Mouse (Mus musculus) cerebellum, postnatal 4 days (tissue): ENCODE data around the gene Hectd3.

Source experiments
- DNase-seq, 2 experiments: peaks; one replicate each; pipeline ENCODE4 v3.0.0; 2022; ENCODE audit warnings: low spot score in 2 of 2, mixed read lengths in 1 of 2

Gene Hectd3

DNA sequence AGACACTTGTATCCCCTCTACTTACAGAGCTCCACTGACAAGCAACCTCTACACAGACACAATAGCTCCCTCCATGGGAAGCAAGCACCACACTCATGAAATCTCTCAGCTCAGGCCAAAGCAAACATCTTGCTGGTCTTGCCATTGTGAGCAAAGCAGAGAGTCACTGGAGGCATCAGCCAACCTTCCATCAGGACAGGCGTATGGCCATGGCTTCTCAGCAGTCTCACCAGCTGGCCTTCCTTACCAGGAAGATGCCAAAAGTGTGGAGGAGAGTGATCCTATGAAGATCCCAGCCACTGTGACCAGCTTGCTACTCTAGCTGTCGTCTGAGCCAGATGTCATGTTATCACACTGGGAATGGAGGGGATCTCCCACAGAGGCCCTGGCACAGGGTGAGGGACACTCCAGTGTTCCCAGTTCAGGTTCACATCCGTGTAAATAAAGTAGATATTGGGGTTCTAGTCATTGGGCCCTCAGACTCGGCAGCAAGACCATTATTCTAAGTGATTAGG is 19.8 kb downstream of the Hectd3 start:
- DNase-seq = no peak

DNA sequence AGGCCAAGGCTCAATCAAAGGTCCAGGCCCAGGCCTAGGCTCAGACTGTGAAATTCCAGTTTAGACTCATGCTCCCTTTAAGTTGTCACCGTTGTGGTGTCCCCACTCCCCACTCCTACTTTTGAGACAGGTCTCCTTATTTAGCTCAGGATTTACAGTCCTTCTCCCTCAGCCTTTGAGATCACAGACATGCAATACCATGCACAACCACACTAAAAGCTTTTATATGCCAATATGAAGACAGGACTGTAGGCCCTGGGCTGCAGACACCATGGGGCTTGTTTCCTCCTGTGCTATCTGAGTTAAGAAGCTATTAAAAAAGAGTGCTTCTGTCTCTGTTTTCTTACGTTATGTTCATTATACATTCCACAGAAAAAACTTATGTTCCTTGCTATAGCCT is 22.6 kb downstream of the Hectd3 start:
- DNase-seq = no peak

DNA sequence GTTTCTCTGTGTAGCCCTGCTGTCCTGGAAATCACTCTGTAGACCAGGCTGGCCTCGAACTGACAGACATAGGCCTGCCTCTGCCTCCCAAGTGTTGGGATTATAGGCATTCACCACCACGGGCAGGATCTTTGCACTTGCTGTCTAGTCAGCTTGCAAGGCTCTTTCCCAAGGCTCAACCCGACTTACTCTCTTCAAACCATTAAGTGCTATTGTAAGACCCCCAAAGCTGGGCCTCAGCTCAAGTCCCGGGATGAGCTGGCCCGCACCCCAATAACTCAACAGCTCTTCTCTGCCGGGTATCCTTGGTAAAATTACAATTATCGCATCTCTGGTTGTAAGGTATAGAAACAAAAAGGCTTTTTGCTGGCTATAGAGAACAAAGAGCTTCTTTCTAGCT is 23.2 kb downstream of the Hectd3 start:
- DNase-seq = no peak

DNA sequence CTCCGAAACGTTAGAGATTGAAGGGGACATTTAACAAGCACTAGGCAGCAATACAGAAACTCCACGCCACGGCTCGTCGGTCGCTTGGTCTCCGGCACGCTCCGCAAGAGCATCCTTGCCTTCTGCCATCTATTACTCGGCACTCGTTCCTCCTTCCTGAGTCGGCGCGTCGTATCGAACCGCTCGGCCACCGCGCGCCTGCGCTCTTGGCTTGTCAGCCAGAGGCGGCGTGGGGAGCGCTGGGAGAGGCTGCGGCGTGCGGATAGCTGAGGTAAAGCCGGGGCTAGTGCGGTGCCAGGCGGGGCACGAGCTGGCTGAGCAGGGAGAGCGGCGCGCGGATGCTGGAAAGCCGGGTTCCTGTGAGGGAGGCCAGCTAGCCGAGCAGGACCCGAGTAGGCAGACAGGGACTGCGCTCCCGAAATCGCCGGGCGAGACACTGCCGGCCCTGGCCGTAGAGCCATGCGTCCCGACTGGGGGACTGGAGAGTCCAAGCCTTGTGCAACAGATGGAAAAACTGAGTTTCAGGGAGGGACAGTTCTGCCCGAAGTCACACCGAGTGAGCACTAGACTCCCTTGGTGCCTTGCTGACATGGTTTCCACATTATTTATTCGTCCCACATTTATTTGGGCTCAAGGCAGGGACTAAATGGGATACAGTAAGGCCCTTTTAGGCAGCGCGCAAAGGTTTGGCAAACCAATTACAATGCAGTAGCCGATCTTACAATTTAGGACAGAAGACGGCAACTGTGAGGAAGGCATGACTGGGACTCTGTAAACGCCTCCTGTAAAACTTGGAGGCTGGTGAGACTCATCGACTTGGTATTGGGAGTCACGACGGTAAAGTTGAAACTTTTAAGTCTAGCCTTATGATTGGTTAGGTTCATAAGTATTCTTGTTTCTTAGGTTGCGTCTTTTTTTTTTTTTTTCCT is 24.4 kb downstream of the Hectd3 start, which contains the start of gene Eif2b3:
Eif2b3 (plus strand) TSS at position 197 of the 929 bp plus-strand sequence.
- DNase-seq = peak; percentile 58 to 84

DNA sequence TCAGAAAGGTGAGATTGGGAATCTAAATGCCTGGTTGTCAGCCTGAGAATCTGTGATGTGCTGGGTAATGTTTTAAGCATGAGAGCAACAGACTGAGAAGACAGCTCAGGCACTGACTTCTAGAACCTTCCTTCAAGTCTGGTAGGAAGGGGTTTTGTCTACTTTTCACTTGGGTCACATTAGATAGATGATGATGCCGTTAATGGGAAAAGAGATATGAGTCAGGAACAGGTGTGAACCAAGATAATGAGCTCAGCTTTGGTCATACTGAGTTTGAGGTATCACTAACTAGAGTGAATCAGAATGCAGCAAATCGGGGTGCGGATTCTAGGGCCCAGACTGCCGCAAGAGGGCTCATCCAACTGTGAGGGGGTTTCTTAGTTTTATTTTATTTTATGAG is 28.4 kb downstream of the Hectd3 start:
- DNase-seq = no peak

DNA sequence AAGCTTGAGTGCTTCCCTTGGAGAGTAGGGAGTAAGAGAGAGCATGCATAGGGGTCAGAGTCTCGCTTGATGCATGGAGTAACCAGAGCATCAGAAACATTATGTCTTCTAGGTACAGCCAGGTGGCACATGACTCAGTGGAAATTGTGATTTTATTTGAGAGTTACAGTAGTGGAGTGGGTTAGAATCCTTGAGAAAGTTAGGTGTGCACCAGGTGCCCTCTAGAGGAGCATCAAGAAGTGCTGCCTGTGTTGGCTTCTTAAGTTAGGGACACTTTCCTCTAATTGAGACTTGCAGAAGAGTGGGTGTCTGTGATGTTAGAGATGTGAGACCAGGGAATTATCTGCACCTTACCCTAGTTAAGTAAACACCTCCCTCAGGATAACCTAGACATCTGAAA is 36.0 kb downstream of the Hectd3 start:
- no peak for DNase-seq

DNA sequence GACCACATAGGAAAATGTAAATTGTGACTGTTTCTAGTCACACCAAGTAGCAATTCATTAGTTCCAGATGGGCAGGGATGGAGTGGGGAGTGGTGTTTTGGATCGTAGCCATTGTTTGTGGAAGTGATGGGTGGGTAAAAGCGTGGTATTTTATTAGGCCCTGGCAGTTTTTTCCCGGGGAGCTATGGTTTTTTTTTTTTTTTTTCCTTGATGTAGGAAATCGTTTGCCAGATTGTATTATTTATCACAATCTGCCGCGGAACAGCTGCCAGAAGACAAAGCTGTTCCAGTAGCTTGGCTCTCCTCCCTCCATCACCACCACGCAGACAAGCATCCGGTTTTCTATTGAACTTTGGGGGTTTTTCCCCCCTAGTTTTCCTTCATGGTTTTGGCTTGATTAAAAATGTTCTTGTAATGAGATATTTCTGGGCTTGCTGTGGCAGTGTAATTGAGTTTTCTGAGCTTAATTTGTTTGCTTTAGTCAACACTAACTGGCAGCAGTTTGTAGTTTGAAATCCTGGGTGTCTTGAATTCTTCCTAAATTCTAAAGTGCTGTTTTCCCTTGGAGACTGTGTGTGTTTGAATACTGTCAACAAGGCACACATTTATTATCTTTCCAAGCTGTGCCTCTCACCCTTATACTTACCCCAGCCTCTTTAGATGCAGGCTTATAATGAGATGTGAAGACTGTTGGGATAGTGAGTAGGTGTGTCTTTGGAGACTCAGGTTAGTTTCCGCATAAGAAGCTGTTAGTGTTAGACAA is 45.0 kb downstream of the Hectd3 start:
- DNase-seq = peak in 1 of 2 experiments; percentile 64

DNA sequence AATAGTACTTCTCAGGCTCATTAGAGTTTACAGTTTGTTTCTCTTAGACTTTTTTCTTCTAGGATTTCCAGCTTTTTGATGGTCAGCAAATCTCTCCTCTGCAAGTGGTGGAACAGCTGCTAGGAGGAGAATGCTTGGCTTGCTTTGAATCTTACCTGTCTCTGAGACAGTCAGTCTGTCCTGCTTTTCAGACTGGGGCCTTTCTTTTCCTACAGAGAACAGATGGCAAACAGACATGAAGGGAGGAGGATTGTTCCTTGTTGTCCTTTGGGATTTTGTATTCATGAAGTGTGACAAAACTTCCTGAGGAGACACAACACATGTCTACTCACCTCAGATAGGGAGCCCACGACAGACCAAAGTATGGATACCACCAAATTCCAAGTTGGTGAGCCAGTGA is 45.7 kb downstream of the Hectd3 start:
- DNase-seq = no peak

DNA sequence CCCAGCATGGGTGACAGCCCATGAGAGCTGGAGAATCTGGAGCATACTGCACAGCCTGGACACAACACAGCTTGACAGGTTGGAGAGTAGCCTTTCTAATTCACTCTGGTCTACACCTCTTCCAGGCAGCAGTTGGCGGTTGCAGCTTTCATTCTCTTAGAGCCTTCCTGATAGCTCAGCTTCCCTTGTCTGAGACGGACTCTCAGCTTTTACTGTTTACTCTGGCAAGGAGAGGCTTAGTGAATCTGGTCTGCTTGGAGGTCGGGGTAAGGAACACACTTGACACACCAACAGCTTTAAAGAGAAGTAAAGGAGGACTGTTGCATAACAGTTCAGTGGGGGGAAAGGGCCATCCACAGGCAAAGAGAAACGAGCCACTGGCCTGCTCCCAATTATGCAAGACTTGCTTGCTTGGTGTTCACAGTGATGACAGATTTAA is 46.2 kb downstream of the Hectd3 start:
- no peak for DNase-seq

DNA sequence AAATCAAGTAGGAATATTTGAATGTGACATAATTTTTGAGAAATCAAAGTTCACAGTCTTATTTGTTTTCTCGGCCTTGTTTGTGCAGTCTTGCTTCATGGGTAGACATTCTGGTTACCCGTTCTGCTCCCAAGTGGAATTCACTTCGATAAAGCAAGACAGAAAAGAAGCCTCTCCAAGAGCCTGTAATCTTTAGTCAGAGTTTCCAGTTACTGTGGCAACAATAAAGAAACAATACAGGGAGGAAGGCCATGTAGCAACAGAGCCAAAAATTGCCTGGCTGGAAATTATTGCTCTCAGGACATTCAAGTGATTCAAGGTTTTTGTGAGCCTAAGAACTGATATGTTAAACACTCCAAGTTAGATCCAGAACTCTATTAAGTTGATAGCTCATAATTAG is 53.7 kb downstream of the Hectd3 start:
- DNase-seq = no peak

DNA sequence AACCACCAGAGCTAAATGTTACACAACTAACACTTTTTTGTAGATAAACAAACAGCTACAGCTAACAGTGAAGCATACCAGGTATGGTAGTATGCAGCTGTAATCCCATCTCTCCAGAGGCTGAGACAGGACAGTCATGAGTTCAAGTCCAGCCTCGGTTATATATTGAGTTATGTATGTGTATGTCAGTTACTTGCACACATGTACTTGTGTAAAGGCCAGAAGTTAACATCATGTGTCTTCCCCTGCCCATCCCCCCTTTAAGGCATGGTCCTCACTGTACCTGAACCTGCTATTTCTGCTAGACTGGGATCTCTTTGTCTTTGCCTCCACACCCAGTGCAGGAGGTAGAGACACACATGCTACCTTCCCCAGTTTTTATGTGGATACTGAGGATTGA is 54.4 kb downstream of the Hectd3 start:
- DNase-seq = no peak

DNA sequence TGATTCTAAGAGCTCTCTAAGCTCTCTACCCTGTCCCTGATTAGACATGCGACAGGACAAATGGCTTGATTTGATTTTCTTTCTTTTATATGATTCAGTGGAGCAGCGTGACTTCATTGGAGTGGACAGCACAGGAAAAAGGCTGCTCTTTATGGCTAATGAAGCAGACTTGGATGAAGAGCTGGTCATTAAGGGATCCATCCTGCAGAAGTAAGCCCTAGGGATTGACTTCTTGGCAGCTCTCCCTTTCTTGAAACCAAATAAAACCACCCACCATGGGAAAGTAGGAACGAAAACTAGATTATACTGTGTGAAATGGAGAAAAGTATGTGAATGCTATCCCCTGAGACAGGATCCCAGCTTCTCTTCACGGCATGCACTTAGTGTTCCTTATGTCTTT is 57.5 kb downstream of the Hectd3 start:
- peak in 1 of 2 experiments; percentile 37 for DNase-seq

DNA sequence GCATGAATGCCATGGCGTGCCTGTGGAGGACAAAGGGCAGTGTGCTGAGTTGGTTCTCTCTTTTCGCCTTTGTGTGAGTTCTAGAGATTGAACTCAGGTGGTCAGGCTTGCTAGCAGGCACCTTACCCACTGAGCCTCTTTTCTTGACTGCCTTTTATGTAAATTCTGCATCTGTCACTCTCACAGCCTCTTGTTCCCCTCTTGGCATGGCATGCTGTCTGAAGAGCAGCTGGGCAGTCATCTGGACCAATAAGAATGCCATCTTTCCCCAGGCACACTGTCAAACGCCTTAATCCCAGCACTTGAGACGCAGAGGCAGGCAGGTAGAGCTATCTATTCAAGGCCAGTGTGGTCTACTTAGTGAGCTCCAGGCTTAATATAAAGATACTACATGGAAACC is 58.8 kb downstream of the Hectd3 start:
- peak in 1 of 2 experiments; percentile 8 for DNase-seq
